Mouse (Mus musculus): Measurements from ENCODE around the gene Hipk2. TPM values are rescaled to one million over a fixed set of nuclear protein-coding genes. Genes with fewer than 3 reads are reported as not detected.

The Hipk2 gene
- polyA plus RNA-seq, 1 experiment from 2014 or later = 20.4 TPM

DNA sequence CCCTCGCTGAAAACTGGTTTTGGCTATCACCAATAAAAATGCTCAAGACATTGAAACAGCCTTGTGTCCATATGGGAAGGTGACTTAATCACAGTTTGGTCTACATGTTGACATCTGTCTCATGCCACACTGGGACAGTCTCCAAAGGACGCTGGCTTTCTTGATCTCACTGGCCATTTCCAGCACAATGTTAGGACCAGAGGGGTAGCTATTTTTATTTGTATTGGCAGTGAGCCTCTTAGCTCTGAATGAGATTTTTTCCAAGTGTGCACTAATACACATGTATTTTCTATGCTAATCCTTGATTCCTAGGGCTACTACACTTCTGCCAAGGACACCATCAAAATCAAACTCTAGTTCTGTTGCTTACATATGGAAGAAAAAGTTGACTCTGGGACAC lies 120.8 kb downstream of the Hipk2 start:
- DNase-seq (ENCODE audit: low spot score) = no peak
- Histone ChIP-seq H3K9ac (ENCODE audit: low read depth, low read length) (no peak overlapping the region), H3K4me3 (replicated peaks; ENCODE audit: low read depth, low read length) (no peak overlapping the region), H3K4me1 (replicated peaks; ENCODE audit: insufficient read depth, low read length) (no peaks in the 10 kb centered on the region), H3K4me2 (ENCODE audit: low read length) (no peak overlapping the region), H3K9me3 (replicated peaks; ENCODE audit: low read length) (no peaks in the 10 kb centered on the region), H3K27ac (no peak overlapping the region), H3K36me3 (ENCODE audit: insufficient read depth, low read length) (no peaks in the 10 kb centered on the region), H3K27me3 (ENCODE audit: insufficient read depth, low read length) (no peaks in the 10 kb centered on the region)
- 76% methylated on average over 2 of the region's 2 CpGs for WGBS
- no peak for ATAC-seq (replicated peaks; ENCODE audit: low FRiP score, low read depth)
- no peak for TF ChIP-seq CTCF (IDR thresholded peaks at IDR 0.05; ENCODE audit: low read depth)

DNA sequence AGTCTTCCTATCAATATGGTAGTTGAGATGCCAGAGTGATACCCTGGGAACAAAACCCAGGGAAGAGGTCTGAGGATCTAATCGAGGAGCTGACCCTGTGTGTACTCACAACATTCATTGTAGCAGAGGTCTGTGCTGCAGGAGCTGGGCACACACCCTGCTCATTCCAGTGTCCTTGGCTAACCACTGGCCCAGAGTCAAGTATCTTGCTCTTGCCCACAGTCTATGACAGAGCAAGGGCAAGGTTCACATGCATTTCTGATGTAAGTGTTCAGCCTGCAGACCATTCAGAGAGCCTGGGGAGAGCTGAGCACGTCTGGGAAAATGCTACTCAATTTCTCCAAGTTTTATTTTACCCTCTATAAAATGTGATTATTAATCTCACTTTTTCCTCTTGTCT lies 122.2 kb downstream of the Hipk2 start:
- H3K27ac ChIP-seq = no peak overlapping the region
- H3K4me2 ChIP-seq (ENCODE audit: low read length) = no peak overlapping the region
- no peaks in the 10 kb centered on the region for H3K36me3 ChIP-seq (ENCODE audit: insufficient read depth, low read length)
- ATAC-seq (replicated peaks; ENCODE audit: low FRiP score, low read depth) = peak; percentile 61
- H3K9me3 ChIP-seq (replicated peaks; ENCODE audit: low read length) = no peaks in the 10 kb centered on the region
- no peak for DNase-seq (ENCODE audit: low spot score)
- no peak overlapping the region for H3K9ac ChIP-seq (ENCODE audit: low read depth, low read length)
- no peaks in the 10 kb centered on the region for H3K4me1 ChIP-seq (replicated peaks; ENCODE audit: insufficient read depth, low read length)
- H3K4me3 ChIP-seq (replicated peaks; ENCODE audit: low read depth, low read length) = no peak overlapping the region
- no peaks in the 10 kb centered on the region for H3K27me3 ChIP-seq (ENCODE audit: insufficient read depth, low read length)
- TF ChIP-seq CTCF (IDR thresholded peaks at IDR 0.05; ENCODE audit: low read depth) = no peak
- WGBS = 71% methylated on average over 2 of the region's 2 CpGs

DNA sequence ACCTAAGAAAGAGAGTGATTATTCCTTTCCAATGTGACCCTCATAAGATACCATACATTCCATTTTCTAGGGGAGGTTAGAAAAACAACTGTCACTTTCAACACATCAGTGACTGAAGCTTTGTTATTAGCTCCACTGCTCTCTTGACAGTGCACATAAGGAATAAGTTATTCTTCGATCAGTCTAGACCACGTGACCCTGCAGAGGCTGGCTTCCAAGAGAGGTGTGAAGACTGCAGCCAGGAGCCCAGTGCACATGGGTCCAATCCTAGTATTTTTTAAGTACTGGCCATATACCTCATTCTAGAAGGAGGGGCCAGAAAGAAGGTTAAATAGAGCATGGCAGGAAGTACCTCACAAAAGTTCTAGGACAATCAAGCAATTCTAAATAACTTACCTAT lies 122.9 kb downstream of the Hipk2 start:
- Histone ChIP-seq H3K4me1 (replicated peaks; ENCODE audit: insufficient read depth, low read length) (no peaks in the 10 kb centered on the region), H3K4me2 (ENCODE audit: low read length) (no peak overlapping the region), H3K9me3 (replicated peaks; ENCODE audit: low read length) (no peaks in the 10 kb centered on the region), H3K4me3 (replicated peaks; ENCODE audit: low read depth, low read length) (no peak overlapping the region), H3K27ac (no peak overlapping the region), H3K36me3 (ENCODE audit: insufficient read depth, low read length) (no peaks in the 10 kb centered on the region), H3K27me3 (ENCODE audit: insufficient read depth, low read length) (no peaks in the 10 kb centered on the region), H3K9ac (ENCODE audit: low read depth, low read length) (no peak overlapping the region)
- no peak for TF ChIP-seq CTCF (IDR thresholded peaks at IDR 0.05; ENCODE audit: low read depth)
- DNase-seq (ENCODE audit: low spot score) = no peak
- no peak for ATAC-seq (replicated peaks; ENCODE audit: low FRiP score, low read depth)
- 57% methylated on average over 2 of the region's 2 CpGs for WGBS

DNA sequence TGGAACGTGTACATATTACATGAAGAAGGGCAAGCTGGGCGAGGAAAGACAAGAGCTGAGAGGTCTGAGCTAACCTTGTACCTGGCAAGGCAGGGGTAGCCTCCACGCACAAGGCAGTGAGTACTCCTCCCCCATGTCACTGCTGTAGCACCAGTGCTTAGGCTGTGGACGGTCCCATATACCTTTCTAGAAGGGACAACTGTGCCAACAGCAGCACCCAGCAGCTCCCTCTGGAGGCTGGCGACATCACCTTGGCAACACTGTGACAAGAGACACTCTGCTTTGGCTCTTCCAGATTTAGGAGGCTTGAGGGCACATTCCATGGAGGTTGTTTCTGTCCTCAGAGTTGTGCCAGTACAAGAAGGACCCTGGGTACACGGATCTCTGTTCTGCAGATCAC lies 123.5 kb downstream of the Hipk2 start:
- 80% methylated on average over 6 of the region's 6 CpGs for WGBS
- H3K4me2 ChIP-seq (ENCODE audit: low read length) = no peak overlapping the region

DNA sequence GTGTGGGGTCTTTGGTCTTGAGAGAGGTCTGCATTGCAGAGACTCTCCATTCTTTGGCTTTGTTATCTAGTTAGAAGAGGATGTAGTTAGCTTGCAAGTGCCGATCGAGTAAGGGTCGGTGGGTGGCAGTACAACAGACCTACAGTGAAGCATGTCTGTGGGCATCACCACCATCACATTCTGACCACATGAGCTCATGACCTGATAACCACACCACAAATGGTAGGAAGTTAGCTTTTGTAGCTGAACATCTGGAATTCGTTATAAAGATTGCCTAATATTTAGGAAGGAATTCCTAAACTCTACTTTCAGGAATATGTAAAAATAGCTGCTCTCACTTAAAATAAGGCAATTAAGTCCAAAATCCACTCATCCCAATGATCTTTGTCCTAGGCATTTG lies 127.9 kb downstream of the Hipk2 start:
- Histone ChIP-seq H3K4me3 (replicated peaks; ENCODE audit: low read depth, low read length) (no peak overlapping the region), H3K4me2 (ENCODE audit: low read length) (no peak overlapping the region), H3K27ac (no peak overlapping the region), H3K9me3 (replicated peaks; ENCODE audit: low read length) (no peaks in the 10 kb centered on the region), H3K4me1 (replicated peaks; ENCODE audit: insufficient read depth, low read length) (no peaks in the 10 kb centered on the region), H3K27me3 (ENCODE audit: insufficient read depth, low read length) (no peaks in the 10 kb centered on the region), H3K36me3 (ENCODE audit: insufficient read depth, low read length) (peaks cover 17% of the 10 kb centered on the region), H3K9ac (ENCODE audit: low read depth, low read length) (no peak overlapping the region)
- ATAC-seq (replicated peaks; ENCODE audit: low FRiP score, low read depth) = no peak
- 90% methylated on average over 4 of the region's 4 CpGs for WGBS
- no peak for DNase-seq (ENCODE audit: low spot score)
- no peak for TF ChIP-seq CTCF (IDR thresholded peaks at IDR 0.05; ENCODE audit: low read depth)

More for the DNA sequence above, 123.5 kb downstream of the Hipk2 start:
- Histone ChIP-seq H3K36me3 (ENCODE audit: insufficient read depth, low read length) (no peaks in the 10 kb centered on the region), H3K4me1 (replicated peaks; ENCODE audit: insufficient read depth, low read length) (no peaks in the 10 kb centered on the region), H3K27me3 (ENCODE audit: insufficient read depth, low read length) (no peaks in the 10 kb centered on the region), H3K27ac (no peak overlapping the region), H3K9ac (ENCODE audit: low read depth, low read length) (no peak overlapping the region), H3K4me3 (replicated peaks; ENCODE audit: low read depth, low read length) (no peak overlapping the region), H3K9me3 (replicated peaks; ENCODE audit: low read length) (no peaks in the 10 kb centered on the region)
- DNase-seq (ENCODE audit: low spot score) (no peak), ATAC-seq (replicated peaks; ENCODE audit: low FRiP score, low read depth) (no peak)
- TF ChIP-seq CTCF (IDR thresholded peaks at IDR 0.05; ENCODE audit: low read depth) = peak; percentile 39; the same call in 1 of the 2 replicates

DNA sequence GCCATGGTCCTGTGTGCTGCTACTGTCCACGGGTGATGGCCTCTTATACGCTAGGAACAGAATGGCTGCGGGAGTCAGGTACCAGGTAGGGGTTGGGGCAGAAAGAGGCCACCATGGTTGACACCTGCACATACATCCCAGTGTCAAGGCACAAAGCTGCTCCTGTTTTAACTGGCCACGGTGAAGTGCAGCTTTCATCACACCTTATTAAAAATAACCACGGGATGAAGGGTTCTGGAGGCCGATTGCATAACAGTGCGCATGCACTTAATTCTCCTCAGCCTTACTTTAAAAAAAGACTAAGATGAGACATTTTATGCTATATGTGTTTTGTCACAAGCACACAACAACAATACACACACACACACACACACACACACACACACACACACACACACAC lies 132.6 kb downstream of the Hipk2 start:
- Histone ChIP-seq H3K36me3 (ENCODE audit: insufficient read depth, low read length) (peaks cover 39% of the 10 kb centered on the region), H3K9ac (ENCODE audit: low read depth, low read length) (no peak overlapping the region), H3K4me3 (replicated peaks; ENCODE audit: low read depth, low read length) (no peak overlapping the region), H3K4me2 (ENCODE audit: low read length) (no peak overlapping the region), H3K27ac (no peak overlapping the region), H3K27me3 (ENCODE audit: insufficient read depth, low read length) (no peaks in the 10 kb centered on the region), H3K9me3 (replicated peaks; ENCODE audit: low read length) (no peaks in the 10 kb centered on the region), H3K4me1 (replicated peaks; ENCODE audit: insufficient read depth, low read length) (no peaks in the 10 kb centered on the region)
- WGBS = 93% methylated on average over 7 of the region's 7 CpGs
- DNase-seq (ENCODE audit: low spot score) (no peak), ATAC-seq (replicated peaks; ENCODE audit: low FRiP score, low read depth) (no peak)
- TF ChIP-seq CTCF (IDR thresholded peaks at IDR 0.05; ENCODE audit: low read depth) = no peak

DNA sequence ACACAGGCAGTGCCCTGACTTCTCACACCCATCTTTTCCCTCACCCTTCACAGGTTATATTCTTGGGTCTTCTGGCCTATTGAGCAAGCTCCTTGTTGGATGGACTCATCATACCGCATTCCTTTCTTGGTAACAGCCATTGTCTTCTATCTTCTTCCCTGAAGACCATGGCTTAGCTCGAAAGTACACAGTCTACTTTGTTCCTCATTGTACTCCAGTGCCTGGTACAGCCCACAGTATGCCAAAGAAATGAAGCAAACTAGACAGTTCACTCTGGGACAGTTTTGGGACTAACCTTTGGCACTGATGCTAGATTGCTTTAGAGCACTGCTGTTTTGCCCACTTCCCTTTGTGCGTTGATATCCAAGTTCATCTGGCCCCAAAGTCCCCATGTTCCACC lies 133.5 kb downstream of the Hipk2 start:
- no peak for ATAC-seq (replicated peaks; ENCODE audit: low FRiP score, low read depth)
- Histone ChIP-seq H3K27ac (no peak overlapping the region), H3K36me3 (ENCODE audit: insufficient read depth, low read length) (peaks cover 39% of the 10 kb centered on the region), H3K4me3 (replicated peaks; ENCODE audit: low read depth, low read length) (no peak overlapping the region), H3K9ac (ENCODE audit: low read depth, low read length) (no peak overlapping the region), H3K4me2 (ENCODE audit: low read length) (no peak overlapping the region), H3K27me3 (ENCODE audit: insufficient read depth, low read length) (no peaks in the 10 kb centered on the region), H3K4me1 (replicated peaks; ENCODE audit: insufficient read depth, low read length) (no peaks in the 10 kb centered on the region), H3K9me3 (replicated peaks; ENCODE audit: low read length) (no peaks in the 10 kb centered on the region)
- no peak for TF ChIP-seq CTCF (IDR thresholded peaks at IDR 0.05; ENCODE audit: low read depth)
- no peak for DNase-seq (ENCODE audit: low spot score)
- 95% methylated on average over 3 of the region's 3 CpGs for WGBS
